Mouse (Mus musculus): ENCODE measurements around the gene Olfr1151.

DNA sequence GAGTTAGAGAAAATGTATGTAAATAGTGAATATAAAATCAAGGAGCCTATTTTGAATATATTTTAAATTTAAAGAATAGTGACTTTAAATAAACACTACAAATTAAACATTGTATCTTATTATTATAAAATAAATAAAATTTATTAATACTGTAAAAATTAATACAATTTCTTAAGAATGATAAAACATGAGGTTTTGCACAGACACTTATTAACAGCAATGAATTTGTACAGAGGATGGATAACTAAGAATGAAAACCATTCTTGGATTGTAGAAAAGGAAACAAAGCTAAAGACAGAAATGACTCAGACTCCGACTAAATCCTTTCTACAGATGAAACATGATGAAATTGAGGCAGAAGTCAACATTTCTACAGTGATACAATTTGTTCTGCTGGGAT is 46.1 kb upstream of the Olfr1151 start, which contains the start of gene Olfr1145:
- TF ChIP-seq CTCF (IDR thresholded peaks at IDR 0.05; ENCODE audit: borderline replicate concordance, insufficient read depth, low read length) (no peak), POLR2A (IDR thresholded peaks at IDR 0.05; ENCODE audit: low read depth, low read length) (no peak)
